Mouse (Mus musculus) left cerebral cortex, adult 18-20 months (tissue): ENCODE measurements around the gene Mbnl2. TPM values are rescaled to one million over a fixed set of nuclear protein-coding genes. Genes with fewer than 3 reads are reported as not detected.
A peak's percentile ranks its signal among the peaks of the same experiment; 100 is the strongest.

ENCODE experiments used
- DNase-seq, 2 experiments: peaks; one replicate each; pipeline ENCODE4 v3.0.0; 2021 to 2022; ENCODE audit warnings: low spot score in 2 of 2, mixed read lengths in 1 of 2
- total RNA-seq, 2 experiments: library from RNA; stranded (reverse); gene quantifications; 2 replicates each; pipeline ENCODE4 v1.2.3; 2021

The Mbnl2 gene
- total RNA-seq, 2 experiments from 2014 or later: 241 to 268 TPM

GRCm38 (mm10) chr14:120404811-120405582 lies 129.5 kb downstream of the Mbnl2 start:
- DNase-seq: no peak

- no peak for DNase-seq
Measured at GRCm38 (mm10) chr14:120405597-120405996, 130.1 kb downstream of the Mbnl2 start.

GRCm38 (mm10) chr14:120406271-120406670 lies 130.8 kb downstream of the Mbnl2 start:
- DNase-seq: no peak

GRCm38 (mm10) chr14:120406820-120407219 lies 131.4 kb downstream of the Mbnl2 start:
- DNase-seq: no peak

GRCm38 (mm10) chr14:120409854-120410253 lies 134.4 kb downstream of the Mbnl2 start:
- peak; percentile 56 to 63 for DNase-seq

- no peak for DNase-seq
Measured at GRCm38 (mm10) chr14:120416886-120417285, 141.4 kb downstream of the Mbnl2 start.

- no peak for DNase-seq
Measured at GRCm38 (mm10) chr14:120418964-120419363, 143.5 kb downstream of the Mbnl2 start.

- DNase-seq: peak; percentile 55 to 67
Measured at GRCm38 (mm10) chr14:120428497-120428896, 153.0 kb downstream of the Mbnl2 start.

GRCm38 (mm10) chr14:120432773-120433172 lies 157.3 kb downstream of the Mbnl2 start:
- DNase-seq: no peak

GRCm38 (mm10) chr14:120433931-120434398 lies 158.5 kb downstream of the Mbnl2 start:
- peak in 1 of 2 experiments; percentile 20 for DNase-seq

GRCm38 (mm10) chr14:120434831-120435230 lies 159.4 kb downstream of the Mbnl2 start:
- no peak for DNase-seq

GRCm38 (mm10) chr14:120440716-120441115 lies 165.2 kb downstream of the Mbnl2 start:
- DNase-seq: no peak

- DNase-seq: peak; percentile 21 to 30
Measured at GRCm38 (mm10) chr14:120441256-120441655, 165.8 kb downstream of the Mbnl2 start.

- DNase-seq: no peak
Measured at GRCm38 (mm10) chr14:120441836-120442235, 166.4 kb downstream of the Mbnl2 start.

GRCm38 (mm10) chr14:120454221-120454620 lies 178.8 kb downstream of the Mbnl2 start:
- no peak for DNase-seq

GRCm38 (mm10) chr14:120463938-120464727 lies 188.7 kb downstream of the Mbnl2 start:
- no peak for DNase-seq

- no peak for DNase-seq
Measured at GRCm38 (mm10) chr14:120466816-120467215, 191.3 kb downstream of the Mbnl2 start.

- DNase-seq: no peak
Measured at GRCm38 (mm10) chr14:120469126-120469790, 193.8 kb downstream of the Mbnl2 start.

- no peak for DNase-seq
Measured at GRCm38 (mm10) chr14:120476186-120476697, 200.8 kb downstream of the Mbnl2 start.

GRCm38 (mm10) chr14:120477288-120477981 lies 202.0 kb downstream of the Mbnl2 start:
- peak; percentile 98 to 99 for DNase-seq
